In the genomic region with DNA sequence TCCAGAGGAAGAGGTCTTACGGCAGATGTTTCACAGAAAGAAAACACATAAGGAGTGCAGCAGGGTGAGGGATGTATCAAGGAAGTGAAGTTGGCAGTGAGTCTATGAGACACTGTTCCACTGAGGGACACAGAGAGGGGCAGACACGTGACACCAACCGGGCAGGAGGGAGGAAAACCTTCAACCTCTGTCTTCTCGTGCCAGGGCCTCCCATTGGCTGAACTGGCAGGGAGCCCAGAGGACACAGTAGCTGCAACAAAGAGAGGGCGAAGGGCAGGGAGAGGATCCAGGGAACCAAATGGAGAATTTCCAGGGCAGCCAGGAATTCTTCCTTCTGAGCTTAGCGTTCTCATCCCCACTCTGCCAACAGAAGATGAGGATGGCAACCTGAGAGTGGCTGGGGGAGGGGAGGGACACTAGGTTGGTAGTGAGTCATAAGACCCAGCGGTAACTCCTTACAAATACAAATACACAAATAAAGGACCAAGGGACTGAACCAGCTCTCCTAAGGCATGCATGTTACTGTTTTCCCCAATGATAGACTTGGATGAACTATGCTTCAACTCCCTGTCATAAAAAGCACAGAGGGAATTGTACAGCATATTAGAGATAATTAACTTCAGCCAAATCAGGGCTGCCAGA, we compare ENCODE assay signal across 8 mouse cellular contexts. TPM values are rescaled to one million over a fixed set of nuclear protein-coding genes. Genes with fewer than 3 reads are reported as not detected.
DNase-seq lines count a peak whose midpoint lies in the region; ATAC-seq and TF ChIP-seq lines count a peak whose summit lies in the region.

No protein-coding gene starts in this region.

- intact Hi-C loops in heart, postnatal 25 days (cut with DNase I): loop anchor here (5.0 kb wide), 1 partner anchor 46 kb away; no protein-coding TSS in a partner anchor

- no peaks in the 10 kb centered on the region for H3K9me3 ChIP-seq in forebrain, embryonic 15.5 days

- H3K4me1 ChIP-seq in forebrain, embryonic 15.5 days: peaks cover 24% of the 10 kb centered on the region
- H3K4me1 ChIP-seq in thymus, adult 2 months (replicated peaks; ENCODE audit: control insufficient read depth, insufficient read depth, low read length): peaks cover 12% of the 10 kb centered on the region

- 38% methylated on average over 7 of the region's 7 CpGs for WGBS in forebrain, embryonic 15.5 days
- 56% methylated on average over 7 of the region's 7 CpGs for WGBS in thymus, adult 2 months

- ATAC-seq in forebrain, embryonic 15.5 days (replicated peaks): peak; percentile 59

- no peaks in the 10 kb centered on the region for H3K27me3 ChIP-seq in forebrain, embryonic 15.5 days
- no peaks in the 10 kb centered on the region for H3K27me3 ChIP-seq in thymus, adult 2 months (ENCODE audit: control insufficient read depth, insufficient read depth, low read length)

- H3K4me2 ChIP-seq in forebrain, embryonic 15.5 days (replicated peaks): no peak overlapping the region

- H3K27ac ChIP-seq in forebrain, embryonic 15.5 days (replicated peaks): peak overlapping the region; percentile 54
- no peak overlapping the region for H3K27ac ChIP-seq in thymus, adult 2 months (ENCODE audit: control insufficient read depth, insufficient read depth, low read length)

- no peak for TF ChIP-seq CTCF in thymus, adult 2 months (IDR thresholded peaks at IDR 0.05; ENCODE audit: borderline replicate concordance, control insufficient read depth, extremely low read depth, insufficient read depth, low read length, poor library complexity)

- no peak overlapping the region for H3K9ac ChIP-seq in forebrain, embryonic 15.5 days (replicated peaks)

- H3K4me3 ChIP-seq in forebrain, embryonic 15.5 days: no peak overlapping the region
- H3K4me3 ChIP-seq in thymus, adult 2 months (ENCODE audit: control insufficient read depth, insufficient read depth, low read length): no peak overlapping the region

- peak; percentile 37 to 62 for DNase-seq in urinary bladder, postnatal 4 days (ENCODE audit: low spot score in 2 of 2)
- no peak for DNase-seq in urinary bladder, adult 18-20 months (ENCODE audit: low spot score in 2 of 2)
- peak; percentile 35 for DNase-seq in heart, postnatal 25 days (ENCODE audit: low spot score)
- DNase-seq in layer of hippocampus, adult 18-20 months (ENCODE audit: low spot score in 2 of 2): peak; percentile 43 to 74
- DNase-seq in lung, postnatal 10 days: peak; percentile 84
- peak; percentile 74 for DNase-seq in right cerebral cortex, postnatal 4 days
- DNase-seq in thymus, adult 2 months: no peak

- no peak for TF ChIP-seq POLR2A in thymus, adult 2 months (IDR thresholded peaks at IDR 0.05; ENCODE audit: control insufficient read depth, extremely low read depth, insufficient read depth, low read length, poor library complexity)

- no peaks in the 10 kb centered on the region for H3K36me3 ChIP-seq in forebrain, embryonic 15.5 days
- H3K36me3 ChIP-seq in thymus, adult 2 months (ENCODE audit: control insufficient read depth, insufficient read depth, low read length): no peaks in the 10 kb centered on the region

RNA-seq across cellular contexts. Expression of a gene that starts 33.4 kb away (rescaled TPM):
- 15.9 and 16.4 TPM in 2 replicates for polyA plus RNA-seq in forebrain, embryonic 15.5 days (2015; fragmentation: Nextera tagmentation; extraction: Ambion mirVana)
- total RNA-seq in heart, postnatal 25 days (2021): 10 to 100 TPM; 80.9 to 92.0 TPM
- 100 to 1,000 TPM; 148 to 155 TPM for total RNA-seq in layer of hippocampus, adult 18-20 months (2021)
- 12.0 and 13.0 TPM in 2 replicates for polyA plus RNA-seq in thymus, adult 2 months (2012; rRNA removed)

Comparison
In these comparisons a context has a peak if more than half of its experiments do, and no peak if none do; other contexts are left out.
1. DNase-seq: peak in urinary bladder, postnatal 4 days (2 of 2), heart, postnatal 25 days (single experiment), layer of hippocampus, adult 18-20 months (2 of 2), lung, postnatal 10 days (single experiment) and right cerebral cortex, postnatal 4 days (single experiment); none in urinary bladder, adult 18-20 months (0 of 2) and thymus, adult 2 months (single experiment).